Mouse (Mus musculus) limb, embryonic 11.5 days (tissue): ENCODE measurements around the gene Hexb. TPM values are rescaled to one million over a fixed set of nuclear protein-coding genes. Genes with fewer than 3 reads are reported as not detected.
A peak's percentile ranks its signal among the peaks of the same experiment; 100 is the strongest.
"Not testable (repeated sequence)": the region's sequence is repeated elsewhere in the genome, so short reads cannot be mapped to it uniquely, and the experiment has no call there.

ENCODE experiments used
- ATAC-seq: fragments of 200-750 bp; cut with Nextera tagmentation; 2 replicates; pipeline ENCODE4 v1.8.0; 2017; ENCODE audit warnings: low read depth; ENCODE audit not compliant: insufficient number of reproducible peaks, low FRiP score, low TSS enrichment
- DNase-seq: peaks from one replicate; pipeline ENCODE4 v3.0.0-alpha.2; 2015; ENCODE audit warnings: low spot score
- H3K27ac ChIP-seq: fragments of 300-500 bp; sonication (generic); replicated peaks from 2 replicates; pipeline ENCODE4 v1.5.1; 2014; ENCODE audit warnings: low read depth, mild to moderate bottlenecking, low read length
- H3K27me3 ChIP-seq: fragments of 300-500 bp; sonication (generic); 2 replicates; pipeline ENCODE4 v1.6.1; 2014; ENCODE audit warnings: mild to moderate bottlenecking, low read length, mixed read lengths; ENCODE audit not compliant: control insufficient read depth, insufficient read depth
- H3K36me3 ChIP-seq: fragments of 300-500 bp; sonication (generic); 2 replicates; pipeline ENCODE4 v1.6.1; 2014; ENCODE audit warnings: mild to moderate bottlenecking, low read length, moderate library complexity, mixed read lengths; ENCODE audit not compliant: control insufficient read depth, insufficient read depth
- H3K4me1 ChIP-seq: fragments of 300-500 bp; sonication (generic); 2 replicates; pipeline ENCODE4 v1.6.1; 2014; ENCODE audit warnings: low read length, mixed read lengths; ENCODE audit not compliant: control insufficient read depth, insufficient read depth
- H3K4me2 ChIP-seq: fragments of 300-500 bp; sonication (generic); 2 replicates; pipeline ENCODE4 v1.6.1; 2014; ENCODE audit warnings: low read depth, mild to moderate bottlenecking, moderate library complexity; ENCODE audit not compliant: severe bottlenecking
- H3K4me3 ChIP-seq: fragments of 300-500 bp; sonication (generic); 2 replicates; pipeline ENCODE4 v1.5.1; 2014; ENCODE audit warnings: low read depth, low read length
- H3K9ac ChIP-seq: fragments of 300-500 bp; sonication (generic); 2 replicates; pipeline ENCODE4 v1.6.1; 2014; ENCODE audit warnings: mild to moderate bottlenecking, low read length
- H3K9me3 ChIP-seq: fragments of 300-500 bp; sonication (generic); 2 replicates; pipeline ENCODE4 v1.6.1; 2016; ENCODE audit warnings: low read length; ENCODE audit not compliant: control insufficient read depth
- WGBS: fragments of 180-500 bp; shearing (Covaris S2); extraction: QIAGEN DNeasy Blood & Tissue Kit; methylation state at CpG from one replicate; pipeline ENCODE4 v1.1.7; 2014; 5-methylcytosine and 5-hydroxymethylcytosine counted together
- polyA plus RNA-seq: library from polyadenylated mRNA; unstranded; fragments of >200 nt; fragmentation: Nextera tagmentation; extraction: Ambion mirVana; gene quantifications from 2 replicates; pipeline ENCODE4 v1.2.1, GENCODE M21; 2014

Gene Hexb
- polyA plus RNA-seq, 1 experiment from 2014 or later: 22.2 TPM

DNA sequence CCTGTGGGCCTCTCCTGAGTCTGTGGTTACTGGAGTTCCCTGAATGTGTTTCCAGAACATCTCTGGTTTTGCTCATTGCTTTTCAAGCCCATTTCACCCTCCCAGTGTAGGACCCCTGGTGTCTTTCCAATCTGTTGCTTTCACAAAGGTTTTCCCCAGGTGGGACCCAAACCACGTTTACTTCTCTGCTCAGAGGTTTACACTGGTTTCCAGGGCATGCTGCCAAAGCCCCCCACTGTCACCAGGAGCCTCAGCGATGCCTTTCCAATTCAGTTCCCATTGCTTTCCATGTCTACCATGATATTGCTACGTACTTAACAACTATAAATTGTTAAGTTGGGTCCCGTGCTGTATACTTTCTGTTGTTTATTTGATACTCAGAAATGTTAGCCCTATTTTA, 15.3 kb downstream of the Hexb start:
- 78% methylated on average over 4 of the region's 4 CpGs for WGBS
- H3K4me2 ChIP-seq: no peak overlapping the region
- no peaks in the 10 kb centered on the region for H3K27me3 ChIP-seq
- no peaks in the 10 kb centered on the region for H3K9me3 ChIP-seq
- H3K27ac ChIP-seq: no peak overlapping the region
- ATAC-seq (no peak), DNase-seq (no peak)
- H3K9ac ChIP-seq: no peak overlapping the region
- H3K4me3 ChIP-seq: no peak overlapping the region
- H3K4me1 ChIP-seq: no peaks in the 10 kb centered on the region
- peaks cover 2% of the 10 kb centered on the region; the same call in 1 of the 2 replicates for H3K36me3 ChIP-seq

DNA sequence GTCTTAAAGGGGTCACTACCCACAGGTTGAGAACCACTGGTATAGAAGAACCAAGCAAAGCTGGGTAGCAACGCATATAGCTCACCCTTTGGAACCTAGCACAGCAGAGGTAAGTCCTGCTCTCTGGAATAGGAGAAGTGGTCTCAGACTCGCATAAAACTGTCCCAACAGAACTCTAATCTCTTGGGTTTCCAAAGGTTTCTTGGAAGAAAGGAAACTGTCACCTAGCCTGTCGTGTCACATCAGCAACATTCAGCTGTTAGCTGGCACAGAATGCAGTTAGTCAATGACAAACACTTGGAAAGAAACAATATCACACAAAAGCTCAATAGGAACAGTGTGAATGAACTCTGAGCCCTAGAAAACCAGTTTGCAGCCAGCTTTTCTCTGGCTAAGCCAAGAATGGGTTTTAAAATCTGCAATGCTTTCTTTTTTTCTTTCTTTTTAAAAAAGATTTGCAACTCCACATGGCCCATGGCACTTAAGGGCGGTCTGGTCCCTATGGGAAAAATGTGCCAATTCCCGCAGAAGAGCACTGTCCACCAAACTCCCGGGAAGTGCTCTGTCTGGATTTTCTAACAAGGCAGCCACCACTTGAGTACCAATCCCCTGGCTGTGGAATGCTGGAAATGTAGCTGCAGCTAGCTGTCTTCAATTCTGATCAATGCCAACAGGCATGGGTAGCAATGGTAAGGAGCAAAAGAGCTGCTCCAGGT, 17.9 kb downstream of the Hexb start:
- no peak overlapping the region for H3K4me2 ChIP-seq
- H3K27ac ChIP-seq: no peak overlapping the region
- peaks cover 7% of the 10 kb centered on the region for H3K36me3 ChIP-seq
- no peak for DNase-seq
- no peaks in the 10 kb centered on the region for H3K9me3 ChIP-seq
- no peaks in the 10 kb centered on the region for H3K27me3 ChIP-seq
- H3K9ac ChIP-seq: no peak overlapping the region
- WGBS: 85% methylated on average over 6 of the region's 6 CpGs
- H3K4me3 ChIP-seq: no peak overlapping the region
- H3K4me1 ChIP-seq: no peaks in the 10 kb centered on the region
- ATAC-seq: no peak

DNA sequence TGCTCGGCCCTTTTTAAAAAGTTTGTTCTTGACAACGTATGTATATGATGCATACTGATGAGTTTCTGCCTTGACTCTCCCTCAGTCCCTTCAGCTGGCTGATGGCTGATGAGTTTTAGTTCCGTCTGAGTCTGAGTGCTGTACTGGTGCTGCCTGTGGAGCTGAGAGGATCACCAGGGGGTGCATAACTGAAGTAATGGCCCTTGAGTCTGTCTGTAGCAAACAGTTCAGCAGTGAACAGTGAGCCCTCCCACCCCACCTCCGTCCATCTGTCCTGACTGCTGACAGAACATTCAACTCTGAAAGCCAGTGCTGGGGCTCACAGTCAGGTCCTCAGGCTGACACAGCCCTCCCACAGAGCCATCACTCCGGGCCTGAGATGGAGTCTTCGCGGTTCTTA, 19.2 kb downstream of the Hexb start:
- Histone ChIP-seq H3K4me2 (no peak overlapping the region), H3K9me3 (no peaks in the 10 kb centered on the region), H3K4me3 (no peak overlapping the region), H3K36me3 (peaks cover 7% of the 10 kb centered on the region), H3K9ac (no peak overlapping the region), H3K27ac (no peak overlapping the region), H3K4me1 (no peaks in the 10 kb centered on the region), H3K27me3 (no peaks in the 10 kb centered on the region)
- DNase-seq (no peak), ATAC-seq (no peak)
- WGBS: 83% methylated on average over 7 of the region's 7 CpGs

DNA sequence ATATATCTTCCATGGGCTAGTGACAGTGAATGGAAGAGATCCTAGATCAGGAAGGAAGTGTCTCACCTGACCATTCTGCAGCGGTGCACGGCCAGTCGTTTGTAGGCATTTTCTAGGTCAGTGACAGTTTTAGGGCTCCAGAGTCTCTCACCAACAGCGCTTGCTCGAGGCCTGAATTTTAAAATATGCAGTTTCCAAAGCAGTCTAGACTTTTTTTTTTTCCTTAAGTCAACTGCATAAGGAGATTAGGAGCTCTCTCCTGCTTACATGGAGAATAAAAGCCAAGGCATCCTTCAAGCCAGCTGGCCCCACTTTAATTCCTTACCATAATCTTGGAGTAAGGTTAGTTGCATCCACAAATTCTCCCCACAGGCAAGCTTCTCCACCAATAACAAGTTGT, 21.4 kb downstream of the Hexb start:
- Histone ChIP-seq H3K27ac (no peak overlapping the region), H3K4me3 (no peak overlapping the region), H3K36me3 (peaks cover 7% of the 10 kb centered on the region), H3K9me3 (no peaks in the 10 kb centered on the region), H3K4me2 (no peak overlapping the region), H3K4me1 (no peaks in the 10 kb centered on the region), H3K9ac (no peak overlapping the region), H3K27me3 (no peaks in the 10 kb centered on the region)
- 88% methylated on average over 5 of the region's 5 CpGs for WGBS
- ATAC-seq (no peak), DNase-seq (no peak)

DNA sequence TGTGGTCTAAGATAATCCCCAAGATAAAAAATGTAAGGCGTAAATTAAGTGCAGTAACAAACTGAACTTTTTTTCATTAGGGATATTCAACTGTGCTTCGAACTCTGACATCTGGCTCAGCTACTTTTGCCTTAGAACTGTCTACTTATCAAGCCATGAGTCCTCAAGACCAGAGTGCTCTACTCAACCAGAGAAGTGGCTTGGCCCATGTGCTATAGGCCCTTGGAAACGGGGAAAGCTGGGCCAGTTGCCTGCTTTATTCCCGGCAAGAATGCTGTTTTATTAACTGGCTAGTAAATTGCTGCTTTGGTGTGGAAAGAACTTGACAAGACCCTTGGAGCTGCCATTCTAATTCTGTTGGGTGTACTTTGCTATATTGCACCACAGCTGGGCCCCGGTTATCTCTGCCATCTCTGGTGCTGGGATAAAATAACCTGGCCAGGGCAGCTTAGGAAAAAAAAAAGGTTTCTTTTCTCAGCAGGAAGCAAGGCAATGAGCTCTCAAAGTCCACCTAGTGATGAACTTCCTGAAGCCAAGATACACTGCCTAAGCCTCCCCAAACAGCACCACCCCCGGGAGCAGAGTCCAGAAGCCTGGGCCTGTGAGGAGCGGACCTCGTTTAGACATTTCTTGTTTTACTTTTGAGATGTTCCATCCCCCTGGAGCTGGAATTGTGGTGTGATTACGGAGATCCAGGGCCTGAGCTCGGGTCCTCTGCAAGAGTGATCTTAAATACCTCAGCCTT, 22.5 kb downstream of the Hexb start:
- H3K4me3 ChIP-seq: no peak overlapping the region
- H3K36me3 ChIP-seq: peaks cover 7% of the 10 kb centered on the region
- 87% methylated on average over 10 of the region's 10 CpGs for WGBS
- ATAC-seq (no peak), DNase-seq (no peak)
- H3K9ac ChIP-seq: no peak overlapping the region
- H3K27me3 ChIP-seq: no peaks in the 10 kb centered on the region
- no peak overlapping the region for H3K27ac ChIP-seq
- H3K4me1 ChIP-seq: no peaks in the 10 kb centered on the region
- H3K9me3 ChIP-seq: no peaks in the 10 kb centered on the region
- H3K4me2 ChIP-seq: no peak overlapping the region

DNA sequence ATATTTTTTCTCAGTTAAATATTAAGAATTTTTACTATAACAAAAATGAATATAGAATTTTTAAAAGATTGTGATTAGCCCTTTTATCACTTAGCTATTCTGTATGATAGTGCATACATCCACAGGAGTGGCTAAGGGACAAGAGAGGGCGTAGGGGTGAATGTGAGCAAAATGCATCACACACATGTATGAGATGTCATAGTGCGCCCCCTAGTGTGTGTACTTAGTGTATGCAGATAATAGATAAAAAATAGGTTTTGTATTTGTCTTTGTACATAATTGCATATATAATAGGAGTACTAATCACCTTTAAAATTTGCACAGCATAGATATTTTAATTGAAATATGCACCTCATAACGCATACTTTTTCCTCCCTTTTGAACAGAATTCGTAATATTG, 52.3 kb downstream of the Hexb start:
- peak; percentile 50 for DNase-seq

DNA sequence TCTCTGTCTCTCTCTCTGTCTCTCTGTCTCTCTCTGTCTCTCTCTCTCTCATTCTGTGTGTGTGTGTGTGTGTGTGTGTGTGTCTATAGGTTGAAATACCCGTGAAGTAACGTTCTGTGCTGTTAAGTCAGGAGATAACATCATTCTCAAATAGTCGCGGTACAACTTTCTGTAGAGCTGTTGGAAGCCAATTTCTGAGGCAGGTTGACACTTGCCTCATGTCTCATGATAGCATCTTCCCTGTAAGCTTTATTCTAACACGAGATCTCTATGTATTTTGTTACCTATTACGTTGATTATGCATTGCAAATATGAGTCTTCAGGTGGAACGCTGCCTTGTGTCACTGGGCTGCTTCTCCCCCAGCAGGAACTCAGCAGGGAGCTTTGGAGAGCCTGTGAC, 55.8 kb downstream of the Hexb start:
- DNase-seq: no peak
- Histone ChIP-seq H3K4me1 (peaks cover 2% of the 10 kb centered on the region; the same call in 1 of the 2 replicates), H3K36me3 (peaks cover 8% of the 10 kb centered on the region; the same call in 1 of the 2 replicates), H3K27me3 (no peaks in the 10 kb centered on the region), H3K9me3 (no peaks in the 10 kb centered on the region), H3K9ac (no peak overlapping the region), H3K27ac (no peak overlapping the region), H3K4me3 (no peak overlapping the region), H3K4me2 (no peak overlapping the region)
- 82% methylated on average over 7 of the region's 7 CpGs for WGBS
- no peak for ATAC-seq

More for the DNA sequence above, 52.3 kb downstream of the Hexb start:
- ATAC-seq: no peak
- Histone ChIP-seq H3K27me3 (no peaks in the 10 kb centered on the region), H3K4me3 (no peak overlapping the region), H3K9me3 (no peaks in the 10 kb centered on the region), H3K4me2 (no peak overlapping the region), H3K36me3 (peaks cover 8% of the 10 kb centered on the region; the same call in 1 of the 2 replicates), H3K9ac (no peak overlapping the region), H3K27ac (no peak overlapping the region), H3K4me1 (no peaks in the 10 kb centered on the region)
- 66% methylated on average over 4 of the region's 4 CpGs for WGBS

DNA sequence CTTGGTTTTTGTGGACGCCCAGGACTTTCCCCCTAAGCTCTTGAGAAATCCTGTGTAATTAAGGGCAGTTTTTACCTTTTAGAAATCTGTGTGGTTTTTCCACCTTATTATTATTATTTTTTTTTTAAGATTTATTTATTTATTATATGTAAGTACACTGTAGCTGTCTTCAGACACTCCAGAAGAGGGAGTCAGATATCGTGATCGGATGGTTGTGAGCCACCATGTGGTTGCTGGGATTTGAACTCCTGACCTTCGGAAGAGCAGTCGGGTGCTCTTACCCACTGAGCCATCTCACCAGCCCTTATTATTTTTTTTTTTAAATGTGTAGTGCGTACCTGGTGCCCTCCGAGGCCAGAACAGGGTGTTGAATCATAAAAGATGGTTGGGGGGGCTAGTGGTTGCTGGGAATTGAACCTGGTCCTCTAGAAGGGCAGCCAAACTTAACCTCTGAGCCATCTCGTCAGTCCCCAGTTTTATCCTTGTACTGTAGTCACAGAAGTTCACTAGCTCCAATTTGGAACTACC, 59.7 kb downstream of the Hexb start:
- not testable (repeated sequence) for ATAC-seq, H3K27me3 ChIP-seq, H3K36me3 ChIP-seq, DNase-seq, H3K9me3 ChIP-seq, H3K4me1 ChIP-seq, H3K27ac ChIP-seq
- 35% methylated on average over 8 of the region's 8 CpGs for WGBS
- Histone ChIP-seq H3K4me3 (peak overlapping the region; percentile 81), H3K4me2 (peak overlapping the region; percentile 50), H3K9ac (peak overlapping the region; percentile 84)
